Mouse (Mus musculus): ENCODE data around the gene Pla2r1. TPM values are rescaled to one million over a fixed set of nuclear protein-coding genes. Genes with fewer than 3 reads are reported as not detected.

Pla2r1 gene
- polyA plus RNA-seq, 1 experiment from 2014 or later = 0.65 TPM

- Histone ChIP-seq H3K4me2 (replicated peaks) (no peak overlapping the region), H3K4me3 (no peak overlapping the region), H3K4me1 (no peaks in the 10 kb centered on the region), H3K27me3 (no peaks in the 10 kb centered on the region), H3K9ac (replicated peaks) (no peak overlapping the region), H3K36me3 (no peaks in the 10 kb centered on the region), H3K27ac (replicated peaks) (no peak overlapping the region), H3K9me3 (no peaks in the 10 kb centered on the region)
- ATAC-seq (ENCODE audit: low FRiP score, low read depth) = no peak
- WGBS = 91% methylated on average over 7 of the region's 7 CpGs
Measured at GRCm38 (mm10) chr2:60479906-60480305, 73.2 kb downstream of the Pla2r1 start.

GRCm38 (mm10) chr2:60478778-60479177, 74.3 kb downstream of the Pla2r1 start:
- no peaks in the 10 kb centered on the region for H3K9me3 ChIP-seq
- H3K36me3 ChIP-seq = no peaks in the 10 kb centered on the region
- 86% methylated on average over 2 of the region's 2 CpGs for WGBS
- no peak overlapping the region for H3K4me3 ChIP-seq
- no peaks in the 10 kb centered on the region for H3K27me3 ChIP-seq
- no peaks in the 10 kb centered on the region for H3K4me1 ChIP-seq
- H3K27ac ChIP-seq (replicated peaks) = no peak overlapping the region
- ATAC-seq (ENCODE audit: low FRiP score, low read depth) = no peak
- H3K9ac ChIP-seq (replicated peaks) = no peak overlapping the region
- no peak overlapping the region for H3K4me2 ChIP-seq (replicated peaks)

- Histone ChIP-seq H3K36me3 (no peaks in the 10 kb centered on the region), H3K4me2 (replicated peaks) (no peak overlapping the region), H3K9ac (replicated peaks) (no peak overlapping the region), H3K27me3 (no peaks in the 10 kb centered on the region), H3K27ac (replicated peaks) (no peak overlapping the region), H3K4me3 (no peak overlapping the region), H3K4me1 (no peaks in the 10 kb centered on the region), H3K9me3 (no peaks in the 10 kb centered on the region)
- no peak for ATAC-seq (ENCODE audit: low FRiP score, low read depth)
- WGBS = 56% methylated on average over 11 of the region's 11 CpGs
Measured at GRCm38 (mm10) chr2:60468901-60469770, 84.0 kb downstream of the Pla2r1 start.

- 85% methylated on average over 7 of the region's 7 CpGs for WGBS
- Histone ChIP-seq H3K4me3 (no peak overlapping the region), H3K27me3 (no peaks in the 10 kb centered on the region), H3K4me1 (no peaks in the 10 kb centered on the region), H3K4me2 (replicated peaks) (no peak overlapping the region), H3K9me3 (no peaks in the 10 kb centered on the region), H3K27ac (replicated peaks) (no peak overlapping the region), H3K9ac (replicated peaks) (no peak overlapping the region), H3K36me3 (no peaks in the 10 kb centered on the region)
- no peak for ATAC-seq (ENCODE audit: low FRiP score, low read depth)
Measured at GRCm38 (mm10) chr2:60452376-60452775, 100.7 kb downstream of the Pla2r1 start.

GRCm38 (mm10) chr2:60451119-60451773, 101.9 kb downstream of the Pla2r1 start:
- WGBS = 48% methylated on average over 3 of the region's 3 CpGs
- no peak overlapping the region for H3K4me2 ChIP-seq (replicated peaks)
- no peak overlapping the region for H3K4me3 ChIP-seq
- no peak overlapping the region for H3K27ac ChIP-seq (replicated peaks)
- no peaks in the 10 kb centered on the region for H3K9me3 ChIP-seq
- H3K9ac ChIP-seq (replicated peaks) = no peak overlapping the region
- no peaks in the 10 kb centered on the region for H3K27me3 ChIP-seq
- no peaks in the 10 kb centered on the region for H3K4me1 ChIP-seq
- ATAC-seq (ENCODE audit: low FRiP score, low read depth) = no peak
- H3K36me3 ChIP-seq = no peaks in the 10 kb centered on the region

GRCm38 (mm10) chr2:60449732-60450131, 103.4 kb downstream of the Pla2r1 start:
- Histone ChIP-seq H3K4me1 (no peaks in the 10 kb centered on the region), H3K9ac (replicated peaks) (no peak overlapping the region), H3K36me3 (no peaks in the 10 kb centered on the region), H3K4me2 (replicated peaks) (no peak overlapping the region), H3K4me3 (no peak overlapping the region), H3K9me3 (no peaks in the 10 kb centered on the region), H3K27ac (replicated peaks) (no peak overlapping the region), H3K27me3 (no peaks in the 10 kb centered on the region)
- ATAC-seq (ENCODE audit: low FRiP score, low read depth) = no peak
- 80% methylated on average over 6 of the region's 6 CpGs for WGBS

GRCm38 (mm10) chr2:60444711-60445509, 108.2 kb downstream of the Pla2r1 start:
- ATAC-seq (ENCODE audit: low FRiP score, low read depth) = no peak
- 86% methylated on average over 9 of the region's 9 CpGs for WGBS
- H3K9me3 ChIP-seq = no peaks in the 10 kb centered on the region

GRCm38 (mm10) chr2:60443279-60443678, 109.8 kb downstream of the Pla2r1 start:
- H3K9me3 ChIP-seq = no peaks in the 10 kb centered on the region
- no peak overlapping the region for H3K4me3 ChIP-seq
- H3K4me2 ChIP-seq (replicated peaks) = no peak overlapping the region
- H3K9ac ChIP-seq (replicated peaks) = no peak overlapping the region
- ATAC-seq (ENCODE audit: low FRiP score, low read depth) = no peak
- H3K36me3 ChIP-seq = no peaks in the 10 kb centered on the region
- H3K4me1 ChIP-seq = no peaks in the 10 kb centered on the region
- H3K27ac ChIP-seq (replicated peaks) = no peak overlapping the region
- H3K27me3 ChIP-seq = no peaks in the 10 kb centered on the region
- WGBS = 94% methylated on average over 7 of the region's 7 CpGs

More at GRCm38 (mm10) chr2:60444711-60445509, 108.2 kb downstream of the Pla2r1 start:
- no peak overlapping the region for H3K4me2 ChIP-seq (replicated peaks)
- H3K4me3 ChIP-seq = no peak overlapping the region
- no peaks in the 10 kb centered on the region for H3K27me3 ChIP-seq
- H3K27ac ChIP-seq (replicated peaks) = no peak overlapping the region
- no peaks in the 10 kb centered on the region for H3K4me1 ChIP-seq
- H3K9ac ChIP-seq (replicated peaks) = no peak overlapping the region
- no peaks in the 10 kb centered on the region for H3K36me3 ChIP-seq

- no peaks in the 10 kb centered on the region for H3K9me3 ChIP-seq
- no peak overlapping the region for H3K4me2 ChIP-seq (replicated peaks)
- no peaks in the 10 kb centered on the region for H3K27me3 ChIP-seq
- WGBS = 18% methylated on average over 3 of the region's 3 CpGs
- H3K27ac ChIP-seq (replicated peaks) = no peak overlapping the region
- H3K4me3 ChIP-seq = no peak overlapping the region
- no peaks in the 10 kb centered on the region for H3K36me3 ChIP-seq
- no peak overlapping the region for H3K9ac ChIP-seq (replicated peaks)
- ATAC-seq (ENCODE audit: low FRiP score, low read depth) = no peak
- no peaks in the 10 kb centered on the region for H3K4me1 ChIP-seq
Measured at GRCm38 (mm10) chr2:60441875-60442274, 111.2 kb downstream of the Pla2r1 start.

GRCm38 (mm10) chr2:60436802-60437201, 116.3 kb downstream of the Pla2r1 start:
- H3K4me3 ChIP-seq = no peak overlapping the region
- H3K27ac ChIP-seq (replicated peaks) = no peak overlapping the region
- no peaks in the 10 kb centered on the region for H3K27me3 ChIP-seq
- WGBS = 93% methylated on average over 5 of the region's 5 CpGs
- no peaks in the 10 kb centered on the region for H3K36me3 ChIP-seq
- ATAC-seq (ENCODE audit: low FRiP score, low read depth) = no peak
- no peaks in the 10 kb centered on the region for H3K9me3 ChIP-seq
- no peaks in the 10 kb centered on the region for H3K4me1 ChIP-seq
- no peak overlapping the region for H3K9ac ChIP-seq (replicated peaks)
- no peak overlapping the region for H3K4me2 ChIP-seq (replicated peaks)

- no peak for ATAC-seq (ENCODE audit: low FRiP score, low read depth)
- Histone ChIP-seq H3K27ac (replicated peaks) (no peak overlapping the region), H3K27me3 (no peaks in the 10 kb centered on the region), H3K4me1 (no peaks in the 10 kb centered on the region), H3K9ac (replicated peaks) (no peak overlapping the region), H3K36me3 (no peaks in the 10 kb centered on the region), H3K4me3 (no peak overlapping the region), H3K4me2 (replicated peaks) (no peak overlapping the region), H3K9me3 (no peaks in the 10 kb centered on the region)
- whole genome bisulfite sequencing = 78% methylated on average over 8 of the region's 8 CpGs
Measured at GRCm38 (mm10) chr2:60430315-60431021, 122.6 kb downstream of the Pla2r1 start.

Data from midbrain, embryonic 12.5 days (tissue).